Mouse (Mus musculus) G1E-ER4 (cell line): ENCODE results near the gene Dis3l2. TPM values are rescaled to one million over a fixed set of nuclear protein-coding genes. Genes with fewer than 3 reads are reported as not detected.

Experiments used
- GATA1 ChIP-seq: IDR thresholded peaks from one replicate; pipeline ENCODE4 v1.8.0; 2012; ENCODE audit warnings: low read length, inconsistent platforms
- polyA plus RNA-seq: library from polyadenylated mRNA; stranded (reverse); fragments of >175 nt; gene quantifications from 2 replicates; pipeline ENCODE4 v1.2.3, GENCODE M21; 2012

Dis3l2 gene
- polyA plus RNA-seq, 1 experiment: 20.3 TPM

DNA sequence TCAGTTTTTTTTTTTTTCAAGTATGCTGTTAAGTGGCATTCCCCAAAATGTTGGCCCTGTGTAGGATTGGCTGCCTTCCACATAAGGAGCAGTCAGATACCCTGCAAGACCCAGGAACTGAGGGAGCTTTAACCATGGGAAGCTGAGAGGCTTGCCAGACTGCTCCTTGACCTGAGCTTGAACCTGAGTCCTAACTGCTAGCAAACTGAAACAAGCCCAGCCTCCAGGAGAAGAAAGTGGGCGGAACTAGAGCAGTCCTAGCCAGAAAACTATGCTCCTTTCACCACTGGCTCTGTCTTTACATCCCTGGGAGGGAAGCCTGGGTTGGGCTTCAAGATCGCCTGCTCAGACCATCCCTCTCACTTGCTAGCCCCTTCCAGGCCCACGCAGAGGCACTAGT, 308.1 kb downstream of the Dis3l2 start:
- no peak for TF ChIP-seq GATA1

DNA sequence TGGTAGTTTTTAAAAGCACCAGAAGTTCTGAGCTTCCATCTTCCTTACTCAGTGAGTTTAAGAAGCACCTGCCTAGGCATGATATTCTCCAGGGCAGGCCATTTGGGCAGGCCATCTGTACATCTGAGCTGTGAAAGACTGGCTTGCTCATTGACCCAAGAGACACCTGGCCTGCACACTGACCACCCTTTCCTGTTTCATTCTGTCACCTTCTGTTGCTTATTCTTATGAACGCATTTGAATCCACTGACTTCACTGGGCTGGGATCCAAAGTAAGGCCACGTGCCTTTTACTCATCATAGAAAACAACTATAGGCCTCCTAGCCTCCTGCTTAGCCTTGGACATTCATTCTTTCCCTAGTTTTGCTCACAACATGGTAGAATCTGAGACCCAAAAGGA, 309.0 kb downstream of the Dis3l2 start:
- no peak for TF ChIP-seq GATA1

DNA sequence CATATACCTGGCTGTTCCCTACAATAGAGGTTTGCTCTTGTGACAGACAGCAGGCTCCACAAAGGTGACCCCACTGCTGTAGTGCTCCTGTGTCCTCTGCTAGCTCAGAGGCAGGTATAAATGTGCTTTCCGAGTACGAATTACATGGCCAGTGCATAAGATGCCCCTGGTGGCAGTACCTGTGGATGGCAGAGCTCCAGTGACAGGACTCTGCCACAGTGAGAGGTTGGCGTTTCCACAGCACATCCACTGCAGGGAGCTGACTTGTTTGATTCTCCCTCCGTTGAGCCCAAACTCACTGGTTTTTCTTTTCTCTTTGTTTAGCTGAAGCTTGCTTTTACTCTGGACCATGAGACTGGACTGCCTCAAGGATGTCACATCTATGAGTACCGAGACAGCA, 317.1 kb downstream of the Dis3l2 start:
- no peak for TF ChIP-seq GATA1

DNA sequence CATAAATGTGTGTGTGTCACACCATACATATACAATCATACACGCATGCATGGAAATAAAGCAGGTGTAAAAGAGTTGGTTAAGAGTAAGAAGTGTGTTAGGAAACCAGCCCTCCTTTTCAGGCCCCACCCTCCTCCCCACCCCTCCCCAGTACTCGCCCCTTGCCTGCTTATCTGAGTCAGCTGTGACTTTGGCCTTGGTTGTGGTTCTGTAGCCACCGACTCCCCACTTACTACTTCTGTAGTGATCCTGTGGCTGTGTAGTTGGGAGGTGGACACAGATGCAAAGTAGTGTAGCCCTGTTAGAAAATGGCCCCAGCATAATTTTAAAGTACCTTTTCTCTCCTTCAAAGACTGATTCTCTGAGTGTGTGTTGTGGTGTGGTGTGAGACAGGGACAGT, 318.0 kb downstream of the Dis3l2 start:
- TF ChIP-seq GATA1: no peak

DNA sequence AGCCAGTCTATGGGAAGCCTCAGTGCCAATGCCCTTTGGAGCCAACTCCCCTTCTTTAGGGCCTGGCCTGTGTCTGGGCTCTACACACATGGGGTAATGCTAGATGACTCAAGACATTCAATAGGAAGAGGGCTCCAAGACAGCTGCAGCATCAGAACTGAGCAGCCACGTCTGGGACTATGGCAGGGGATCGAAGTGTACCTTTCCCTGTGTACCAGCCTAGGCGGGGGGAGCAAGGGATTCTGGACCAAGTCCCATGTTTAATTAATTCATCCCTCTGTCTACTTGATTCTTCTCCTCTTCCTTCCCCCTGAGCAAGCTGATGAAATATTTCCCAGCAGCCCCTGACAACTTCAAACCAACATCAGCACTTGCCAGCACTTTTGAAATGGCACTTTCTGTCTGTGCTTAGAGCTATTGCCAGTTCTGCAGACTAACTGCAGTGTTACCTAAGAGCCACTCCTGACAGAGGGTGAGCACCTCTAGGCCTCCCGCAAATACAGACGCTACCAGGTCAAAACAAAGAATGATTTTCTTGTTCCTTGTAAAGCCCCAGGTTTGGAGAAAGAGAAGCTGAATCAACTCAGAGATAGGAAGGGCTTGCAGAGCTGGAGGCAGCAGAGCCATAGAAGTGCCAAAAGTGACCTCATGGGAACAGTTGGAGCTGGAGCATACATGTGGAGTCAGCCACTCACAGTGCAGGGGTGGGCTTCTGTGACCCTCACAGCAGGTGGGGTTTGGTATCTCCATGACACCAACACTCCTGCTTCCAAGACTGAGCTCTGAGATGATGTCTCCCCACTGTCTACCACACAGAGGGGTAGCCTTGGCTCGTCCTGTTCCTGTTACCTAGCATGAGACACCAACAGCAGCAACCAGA, 319.9 kb downstream of the Dis3l2 start:
- TF ChIP-seq GATA1: no peak

DNA sequence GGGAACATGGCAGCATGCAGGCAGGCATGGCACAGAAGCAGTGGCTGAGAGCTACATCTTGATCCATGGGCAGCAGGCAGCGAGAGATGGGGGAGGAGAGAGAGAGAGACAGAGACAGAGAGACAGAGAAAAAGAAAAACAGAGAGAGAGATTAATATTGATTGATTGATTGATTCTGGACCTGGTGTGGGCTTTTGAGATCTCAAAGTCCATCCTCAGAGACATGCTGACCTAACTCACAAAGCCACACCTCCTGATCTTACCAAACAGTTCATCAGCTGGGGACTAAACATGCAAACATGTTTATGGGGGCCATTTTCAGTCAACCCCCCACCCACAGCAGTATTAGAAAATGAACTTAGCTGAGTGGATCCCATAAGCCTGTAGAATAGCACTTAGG, 321.4 kb downstream of the Dis3l2 start:
- TF ChIP-seq GATA1: no peak

DNA sequence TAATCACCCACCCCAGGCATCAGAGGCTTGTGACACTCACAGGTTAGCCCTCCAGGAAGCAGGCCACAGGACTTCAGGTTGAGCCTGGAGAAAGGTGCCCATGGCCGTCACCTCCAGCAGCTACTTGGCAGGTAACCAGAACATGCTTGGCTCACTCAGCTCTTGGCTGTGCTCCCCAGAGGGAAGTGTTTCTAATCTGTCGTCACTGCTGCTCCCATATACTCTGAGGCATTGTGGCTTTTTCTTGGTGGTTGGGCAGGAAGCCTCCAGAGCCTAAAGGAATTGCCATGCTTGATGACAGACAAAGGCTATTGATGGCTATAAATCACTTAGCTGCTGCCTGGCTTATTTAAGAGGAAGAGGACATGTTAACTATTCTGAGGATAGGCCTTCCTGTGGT, 325.2 kb downstream of the Dis3l2 start:
- TF ChIP-seq GATA1: no peak

DNA sequence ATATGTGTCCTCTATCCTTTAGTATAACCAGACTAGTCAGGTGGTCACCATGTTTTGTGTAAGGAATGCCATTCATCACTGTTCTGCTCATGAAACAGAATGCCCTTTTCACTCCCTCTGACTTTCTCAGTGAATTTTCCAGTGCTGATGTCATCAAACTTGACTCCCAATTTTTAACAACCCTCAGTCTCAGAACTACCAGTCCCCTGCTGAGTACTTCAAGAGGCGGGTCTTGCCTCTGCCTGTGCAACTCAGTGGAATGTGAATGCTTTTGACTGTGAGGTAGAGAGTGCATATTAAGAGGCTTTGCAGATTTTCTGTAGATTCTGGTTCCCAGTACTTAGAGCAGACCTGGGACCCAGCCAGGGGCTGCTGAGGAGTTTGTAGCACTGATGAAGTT, 327.0 kb downstream of the Dis3l2 start:
- TF ChIP-seq GATA1: no peak

DNA sequence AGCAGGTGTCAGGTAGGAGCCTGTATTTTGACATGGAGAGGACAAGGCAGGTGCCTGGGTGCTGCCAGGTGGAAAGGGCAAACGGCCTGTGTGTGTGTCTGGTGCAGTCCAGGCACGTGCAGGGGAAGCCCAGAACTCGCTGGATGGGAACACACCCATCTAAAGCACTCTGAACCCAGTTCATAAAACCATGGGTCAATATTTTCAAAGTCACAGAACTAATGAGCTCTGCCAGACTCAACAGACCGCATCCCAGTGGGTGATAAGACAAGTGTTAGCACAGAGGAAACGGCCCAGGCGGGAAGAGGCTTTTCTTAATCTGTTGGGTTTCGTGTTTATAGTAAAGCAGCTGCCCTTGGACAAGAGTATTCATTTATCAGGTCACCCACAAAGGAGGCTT, 328.9 kb downstream of the Dis3l2 start:
- TF ChIP-seq GATA1: no peak

DNA sequence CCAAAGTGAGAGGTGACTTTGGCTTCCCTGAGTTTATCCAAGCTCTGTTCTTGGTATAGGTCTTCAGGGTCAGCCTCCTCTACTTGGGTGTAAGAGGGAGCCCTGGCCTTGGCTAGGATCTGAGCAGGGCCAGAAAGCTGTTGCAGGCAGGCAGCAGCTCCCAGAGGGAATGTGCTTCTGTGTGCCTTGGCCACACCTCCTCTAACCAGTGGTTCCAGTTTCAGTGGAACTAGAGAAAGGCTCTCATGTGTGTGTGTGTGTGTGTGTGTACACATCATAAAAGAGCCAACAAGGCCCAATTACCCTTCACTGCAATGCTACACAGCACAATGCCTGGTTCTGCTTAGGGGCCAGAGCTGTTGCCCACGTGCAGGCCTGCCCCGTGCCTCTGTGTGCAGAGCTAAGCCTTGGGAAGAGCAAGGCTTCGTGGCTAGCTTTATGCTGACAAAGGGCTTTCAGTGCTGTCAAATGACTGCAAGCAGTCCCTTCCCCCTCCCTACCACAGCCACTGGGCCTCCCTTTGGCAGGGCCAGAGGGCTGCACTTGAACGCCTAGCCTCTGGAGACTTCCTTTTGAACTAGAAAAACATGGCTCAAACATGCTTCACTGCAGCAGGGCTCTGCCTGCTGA, 332.0 kb downstream of the Dis3l2 start:
- TF ChIP-seq GATA1: no peak

DNA sequence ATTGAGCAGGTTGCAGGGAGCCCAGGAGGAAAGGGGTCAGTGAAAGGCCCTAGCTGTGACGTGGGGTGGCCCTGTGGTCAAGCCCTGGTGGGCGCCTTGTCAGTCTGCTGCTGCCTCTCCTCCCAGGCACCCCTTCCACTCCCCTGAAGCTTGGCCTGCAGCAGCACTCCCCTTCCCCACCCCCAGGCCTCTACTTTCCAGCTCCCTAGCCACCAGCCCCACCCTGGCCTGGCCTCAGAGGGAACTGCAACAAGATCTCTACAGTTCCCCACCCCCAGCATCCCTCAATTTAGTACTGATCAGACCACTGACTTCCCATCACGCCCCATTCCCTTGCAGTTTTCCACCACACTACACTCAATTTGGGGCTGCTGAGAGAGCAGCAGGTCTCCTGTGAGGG, 332.7 kb downstream of the Dis3l2 start:
- TF ChIP-seq GATA1: no peak

DNA sequence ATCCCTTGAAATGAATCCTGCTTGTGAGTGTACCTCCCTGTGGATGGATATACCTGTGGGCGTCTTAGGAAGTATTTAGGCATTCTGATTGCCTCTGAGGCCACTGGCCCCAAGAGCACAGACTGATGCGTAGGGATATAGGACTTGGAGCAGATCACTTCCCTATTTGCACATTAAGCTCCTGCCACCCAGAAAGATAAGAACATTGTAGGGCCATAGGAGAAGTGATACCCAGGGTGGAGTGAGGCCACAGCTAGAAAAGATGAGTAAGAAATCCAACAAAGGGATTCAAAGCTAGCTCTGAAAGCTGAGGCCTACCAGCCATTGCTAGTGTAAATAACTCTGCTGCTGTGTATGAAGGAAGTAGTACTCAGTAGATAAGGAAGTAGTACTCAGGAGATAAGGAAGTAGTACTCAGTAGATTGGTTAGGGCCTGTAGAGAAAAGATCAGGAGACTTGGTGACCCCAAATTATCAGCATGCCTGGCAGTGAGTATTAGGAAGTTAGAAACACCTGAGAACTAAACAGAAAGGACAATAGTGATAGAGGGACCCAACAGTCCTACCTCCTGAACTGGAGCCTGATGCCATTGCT, 335.0 kb downstream of the Dis3l2 start:
- no peak for TF ChIP-seq GATA1

DNA sequence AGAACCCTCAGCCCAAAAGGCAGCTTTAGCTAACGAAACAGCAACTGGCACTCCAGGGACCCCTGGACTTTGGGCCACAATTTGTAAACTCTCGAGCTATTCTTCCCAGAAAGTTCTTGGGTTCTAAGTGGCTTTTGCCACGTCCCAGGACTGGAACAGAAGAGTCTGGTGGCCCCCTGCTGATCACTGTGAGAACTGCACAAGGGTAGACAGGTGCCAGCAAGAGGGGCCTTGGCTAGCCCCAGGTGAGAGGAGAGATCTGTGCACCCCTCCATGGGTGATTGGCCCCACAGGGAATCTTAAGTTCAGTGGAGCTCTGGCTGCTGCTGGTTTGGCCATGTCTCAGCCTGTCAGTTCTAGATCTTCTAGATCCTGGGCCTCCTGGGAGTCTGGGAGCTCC, 337.5 kb downstream of the Dis3l2 start:
- no peak for TF ChIP-seq GATA1

DNA sequence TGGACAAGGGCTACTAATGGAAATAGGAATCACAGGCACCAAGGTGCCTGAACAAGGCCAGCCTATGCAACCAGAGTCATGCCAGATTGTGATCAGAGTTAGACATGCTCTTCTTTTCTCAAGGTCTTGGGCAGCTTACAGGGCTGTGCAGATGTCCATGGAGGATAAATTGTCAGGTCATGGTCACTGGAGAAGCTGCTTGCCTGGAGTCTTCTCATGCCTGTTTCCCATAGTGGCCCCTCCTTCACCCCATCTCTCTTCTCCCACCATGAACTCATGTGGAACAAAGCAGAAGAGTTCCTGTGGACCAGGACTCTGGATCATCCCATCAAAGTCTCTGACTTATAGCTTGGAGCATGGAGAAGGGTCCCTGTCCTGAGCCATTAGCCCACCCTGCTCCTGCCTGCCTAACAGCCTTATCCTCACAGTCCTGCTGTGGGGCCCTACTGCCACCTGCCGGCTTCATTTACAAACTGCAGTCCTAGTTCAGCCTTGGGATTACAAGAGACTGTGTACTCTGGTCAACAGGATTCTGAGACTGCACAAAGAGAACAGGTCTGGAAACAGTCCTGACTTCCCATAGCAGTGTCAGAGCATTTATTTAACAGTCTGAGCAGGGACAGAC, 338.3 kb downstream of the Dis3l2 start:
- TF ChIP-seq GATA1: no peak

DNA sequence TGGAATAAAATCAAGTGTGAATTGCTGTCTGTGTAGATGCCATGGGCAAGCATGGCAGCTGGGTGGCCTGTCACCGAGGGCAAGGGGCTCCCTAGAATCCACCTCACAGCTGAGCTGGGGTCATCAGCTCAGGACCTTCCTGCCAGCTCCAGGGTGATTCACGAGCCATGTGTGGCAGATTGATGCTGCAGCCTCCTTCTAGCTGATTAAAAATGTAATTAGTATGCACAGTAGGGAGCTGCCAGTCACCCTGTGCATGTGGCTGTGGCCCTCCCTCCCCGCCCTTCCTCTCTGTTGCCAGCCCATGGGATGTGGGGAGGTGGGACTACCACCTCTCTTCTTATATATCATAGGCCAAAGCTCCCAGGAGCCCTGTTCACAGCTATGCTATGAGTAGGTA, 346.5 kb downstream of the Dis3l2 start:
- TF ChIP-seq GATA1: no peak

DNA sequence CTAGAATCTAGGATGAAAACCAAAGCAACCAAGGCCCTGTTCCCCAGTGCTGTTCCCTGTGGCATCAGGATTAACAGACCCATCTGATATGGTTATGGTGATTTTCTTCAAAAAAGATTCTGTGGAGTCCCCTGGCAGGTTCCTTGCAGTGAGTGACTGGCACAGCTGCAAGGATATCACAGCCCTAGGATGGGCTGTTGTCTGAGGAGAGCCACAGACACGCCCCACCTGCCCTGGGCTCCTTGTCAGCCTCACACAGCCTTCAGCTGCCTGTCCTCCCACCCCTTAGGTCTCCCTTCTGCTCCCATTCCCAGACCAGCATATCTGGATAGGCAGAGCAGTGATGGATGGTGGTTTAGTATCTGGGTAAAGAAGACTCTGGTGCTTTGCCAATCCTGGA, 347.1 kb downstream of the Dis3l2 start:
- TF ChIP-seq GATA1: no peak
